Mouse (Mus musculus): ENCODE measurements at regions not wholly inside any gene's neighbourhood (a gene's known extent, or its start where the extent isn't known, plus 50 kb on each side); places are given as distances from the start of the nearest gene placed in this dataset.

DNA sequence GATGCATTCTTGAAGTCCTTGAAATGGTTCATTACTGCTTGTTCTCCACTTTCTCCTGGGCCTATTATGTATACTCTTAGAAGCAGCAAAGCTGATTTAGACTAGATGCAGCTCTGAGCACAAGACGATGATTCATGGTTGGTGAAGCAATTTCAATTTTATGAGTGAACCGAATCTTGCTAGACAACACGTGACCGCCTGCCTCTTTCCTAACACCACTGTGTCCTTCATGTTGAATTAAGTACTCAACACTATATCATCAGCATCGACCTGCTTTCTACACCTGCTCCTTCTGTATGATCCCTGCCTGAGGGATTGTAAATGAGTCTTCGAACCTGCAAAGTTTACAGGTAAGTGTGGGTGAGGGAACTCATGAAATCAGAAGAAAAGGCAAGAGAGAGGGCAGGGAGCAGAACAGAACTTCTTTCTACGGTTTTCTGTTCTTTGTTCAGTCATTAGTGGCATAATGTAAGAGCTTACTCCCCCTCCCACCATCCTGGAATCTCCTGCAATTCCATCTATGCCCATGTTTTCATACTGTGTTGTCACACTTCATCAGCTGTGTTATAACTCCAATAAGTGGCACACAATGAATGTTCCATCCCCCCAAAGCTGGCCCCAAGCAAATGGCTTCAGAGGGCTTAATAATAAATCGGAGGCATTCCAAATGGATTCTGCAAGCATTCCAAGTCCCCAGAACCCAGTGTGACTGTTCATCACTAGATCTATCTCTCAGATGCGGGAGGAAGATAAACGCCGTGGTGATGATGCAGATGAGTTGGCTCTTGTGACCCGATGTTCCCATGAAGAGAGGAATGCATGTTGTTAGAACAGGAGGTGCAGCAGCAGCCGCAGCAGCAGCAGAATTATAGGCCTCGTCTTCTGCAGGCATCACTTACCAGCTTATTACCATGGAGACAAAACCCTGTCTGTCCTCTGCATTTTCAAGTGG lies 224.2 kb upstream of the Serp2 start:
- no peak for DNase-seq

DNA sequence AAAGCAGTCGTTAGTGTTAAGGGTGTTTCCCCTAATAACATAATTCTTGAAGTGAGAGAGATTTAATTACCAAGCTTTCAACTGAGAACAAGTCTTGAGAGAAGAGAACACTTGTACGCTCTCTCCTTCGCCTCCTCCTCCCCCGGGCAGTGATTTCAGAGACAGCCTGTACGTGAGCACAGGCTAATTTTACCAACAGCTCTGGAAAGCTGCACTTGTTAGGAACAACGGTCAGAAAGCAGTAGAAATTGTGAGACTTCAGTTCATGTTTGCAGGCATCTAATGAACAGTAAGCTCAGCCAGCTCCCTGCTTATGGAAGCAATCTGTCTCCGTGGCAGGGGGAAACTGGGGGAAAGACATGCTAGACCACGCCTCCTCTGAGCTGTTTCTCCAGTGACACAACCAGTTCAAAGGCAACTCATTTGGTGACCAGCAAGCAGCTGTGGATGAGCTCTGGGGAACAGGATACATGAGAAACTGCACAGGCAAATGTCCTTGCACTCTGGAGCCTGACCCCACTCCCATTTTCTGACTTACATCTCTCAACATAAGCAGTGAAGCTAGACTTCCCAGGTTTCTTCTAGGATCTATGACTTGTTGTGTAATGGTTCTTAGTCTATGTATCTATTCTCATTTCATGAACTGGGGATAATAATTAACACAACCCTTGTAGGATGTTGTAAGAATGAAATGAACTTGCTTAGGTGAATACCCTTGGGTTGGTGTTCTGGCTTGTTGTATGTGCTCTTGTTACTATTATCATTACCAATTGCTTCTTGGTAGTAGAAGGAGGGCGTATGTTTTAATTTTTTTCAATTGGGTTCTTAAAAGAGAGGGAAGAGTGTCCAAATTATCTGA lies 222.1 kb upstream of the Serp2 start:
- no peak for DNase-seq

DNA sequence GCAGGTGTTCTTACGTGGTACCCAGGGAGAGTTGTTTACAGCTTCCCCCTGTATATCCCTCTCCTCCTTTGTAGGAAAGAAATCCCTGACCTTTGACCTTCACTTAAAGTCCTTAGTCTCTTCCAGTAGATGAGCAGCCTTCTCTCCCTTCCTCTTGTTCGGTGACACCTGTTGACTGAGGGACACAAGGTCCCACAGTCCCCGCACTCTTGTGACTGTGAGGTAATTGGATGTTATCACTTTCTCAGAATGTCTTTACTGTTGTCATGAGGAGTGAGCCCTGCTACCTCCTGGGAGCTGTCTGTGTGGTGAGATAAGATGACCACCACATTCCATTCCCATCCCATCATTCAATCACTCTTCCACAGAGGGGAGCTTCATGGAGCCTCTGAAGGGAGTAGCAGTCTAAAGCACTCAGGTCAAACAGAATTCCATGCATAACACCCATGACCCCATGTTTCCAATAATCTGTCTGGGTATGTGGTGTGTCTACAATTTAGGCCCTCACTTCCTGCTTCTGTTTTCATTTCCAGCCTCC lies 218.8 kb upstream of the Serp2 start:
- no peak for DNase-seq

DNA sequence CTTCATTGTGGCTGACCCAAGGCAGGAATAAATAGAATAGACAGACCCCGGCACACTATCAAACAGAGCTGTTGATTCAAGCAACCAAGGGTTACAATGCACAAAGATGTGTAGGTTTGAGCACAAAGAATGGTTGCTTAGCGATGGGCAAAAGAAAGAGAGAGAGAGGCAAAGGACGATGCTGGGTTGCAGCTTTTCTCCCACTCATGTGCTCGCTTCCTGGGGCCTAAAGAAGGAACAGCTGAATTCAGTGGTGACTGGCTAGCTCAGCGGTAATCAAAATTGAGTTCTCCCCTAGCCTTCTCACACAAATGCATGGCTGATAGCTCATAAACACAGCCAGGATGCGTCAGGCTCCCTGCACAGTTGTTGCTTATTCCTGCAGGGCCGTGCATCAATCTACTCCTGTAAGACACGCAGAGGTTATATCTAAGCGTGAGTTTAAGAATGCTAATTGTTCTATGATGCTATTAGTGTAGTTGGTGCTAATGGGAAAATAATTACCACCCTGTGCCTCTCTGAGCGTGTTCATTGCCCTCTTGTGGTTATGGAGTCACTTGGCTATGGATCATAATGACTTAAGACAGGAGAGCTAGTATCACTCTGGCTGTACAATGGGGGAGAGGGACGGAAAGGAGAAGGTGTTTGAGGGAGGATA lies 216.2 kb upstream of the Serp2 start:
- no peak for DNase-seq

DNA sequence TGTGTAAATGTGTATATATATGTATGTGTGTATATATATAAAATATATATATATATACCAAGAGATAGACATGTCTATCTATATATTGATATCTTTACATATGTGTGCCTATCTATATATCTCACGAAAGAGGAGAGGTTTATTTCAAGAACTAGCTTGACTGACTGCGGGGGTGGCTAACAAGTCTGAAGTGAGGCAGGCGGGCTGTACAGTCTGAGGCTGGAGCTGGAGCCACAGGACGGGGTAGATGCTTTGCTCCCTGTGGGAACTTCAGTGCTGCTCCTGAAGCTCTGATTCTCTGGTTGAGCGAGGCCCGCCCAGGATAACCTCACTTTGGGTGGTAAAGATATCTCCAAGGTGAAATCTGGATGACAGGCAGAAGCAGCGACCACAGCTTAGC lies 213.4 kb upstream of the Serp2 start:
- no peak for DNase-seq

DNA sequence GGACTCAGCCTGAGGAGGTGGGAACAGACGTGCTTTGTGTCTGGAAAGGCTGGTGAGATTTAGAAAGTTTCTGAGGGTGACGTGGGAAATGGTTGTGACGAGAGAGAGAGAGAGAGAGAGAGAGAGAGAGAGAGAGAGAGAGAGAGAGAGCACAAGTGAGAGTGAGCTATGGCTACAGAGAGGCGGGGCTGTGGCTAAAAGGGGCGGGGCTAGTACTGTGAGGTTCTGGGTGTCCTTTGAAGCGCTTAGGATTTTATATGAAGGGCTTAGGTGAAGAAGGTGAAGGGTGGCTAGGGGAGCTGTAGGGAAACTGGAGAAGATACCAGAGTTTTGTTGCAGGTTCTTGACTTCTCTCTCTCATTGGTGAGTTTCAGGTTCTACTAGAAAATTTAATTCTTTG lies 210.6 kb upstream of the Serp2 start:
- no peak for DNase-seq

DNA sequence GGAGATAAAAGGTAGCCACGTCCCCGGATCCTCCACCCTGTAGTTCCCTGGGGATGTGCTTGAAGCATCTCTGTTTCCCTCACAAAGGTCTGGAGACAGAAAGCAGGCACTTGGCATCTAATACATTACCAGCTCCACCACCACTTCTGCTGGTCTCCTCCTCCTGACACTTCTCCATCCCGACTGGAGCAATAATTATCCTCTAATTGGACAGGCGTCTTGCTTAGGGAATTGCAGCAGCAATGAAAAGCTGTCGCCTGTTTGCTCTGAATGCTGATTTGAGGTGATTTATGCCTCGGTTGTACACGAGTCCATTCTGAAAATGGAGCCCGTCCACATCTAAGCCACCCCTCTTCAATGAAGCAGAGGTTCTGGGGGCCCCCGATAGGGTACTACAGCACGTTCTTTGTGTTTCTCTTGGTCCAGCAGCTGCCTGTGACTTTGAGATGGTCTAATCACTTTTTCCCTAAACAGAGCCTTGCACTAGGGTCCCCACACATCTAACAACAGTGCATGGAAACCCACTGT lies 209.6 kb upstream of the Serp2 start:
- DNase-seq = no peak

DNA sequence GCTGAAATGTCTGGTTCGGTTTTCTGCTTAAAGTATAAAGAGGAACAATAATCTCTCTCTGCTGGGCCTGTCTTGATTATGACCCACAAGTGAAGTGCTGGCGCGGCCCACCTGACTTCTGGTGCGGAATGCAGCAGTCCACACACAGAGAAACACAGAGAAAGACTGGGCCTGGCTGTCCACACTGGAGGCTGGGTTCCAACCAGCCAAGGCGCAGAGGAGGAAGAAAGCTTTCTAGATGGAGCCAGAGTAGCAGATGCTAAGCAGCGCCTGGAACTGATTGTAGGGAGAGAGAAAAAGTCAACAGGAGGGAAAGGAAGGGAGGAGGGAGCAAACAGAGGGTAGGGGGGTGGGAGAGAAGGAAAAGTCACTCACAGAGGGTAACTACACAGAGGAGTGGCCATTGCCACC lies 208.4 kb upstream of the Serp2 start:
- no peak for DNase-seq

DNA sequence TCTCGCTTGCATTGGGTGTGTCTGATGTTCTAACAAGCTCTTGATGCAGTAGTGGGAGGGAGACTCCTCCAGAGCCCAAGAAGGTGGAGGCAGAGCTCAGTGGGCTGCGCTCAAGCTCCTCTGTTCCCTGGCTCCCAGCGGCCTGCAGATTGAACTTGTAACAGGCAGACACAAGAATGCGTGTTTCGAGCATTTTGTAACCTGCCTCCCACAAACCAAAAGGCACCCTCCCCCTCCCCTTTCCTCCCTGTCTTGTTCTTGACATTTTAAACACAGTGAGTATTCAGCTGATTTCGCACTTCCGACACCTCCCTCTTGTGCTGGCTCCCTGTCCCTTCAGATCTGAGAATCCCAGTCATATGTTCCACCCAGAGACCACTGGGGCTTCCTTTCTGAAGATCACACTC lies 207.7 kb upstream of the Serp2 start:
- DNase-seq = no peak

DNA sequence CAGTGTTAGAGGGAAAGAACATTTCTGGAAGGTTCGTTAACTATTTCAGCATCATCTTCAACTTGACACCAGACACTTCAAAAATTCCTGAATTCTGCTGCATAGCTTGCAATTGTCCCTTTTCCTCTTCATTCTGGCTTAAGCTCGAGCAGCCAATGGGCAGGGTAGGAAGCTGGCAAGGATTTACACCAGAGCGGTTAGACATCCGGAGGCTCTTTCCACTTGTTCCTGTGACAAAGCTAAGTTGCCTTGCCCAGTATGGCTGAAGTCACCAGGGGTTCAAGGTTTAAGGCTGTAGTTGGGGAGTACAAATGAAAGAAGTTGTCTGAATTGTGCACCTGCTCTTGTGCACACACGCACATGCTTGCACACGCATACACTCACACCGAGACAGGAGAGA lies 206.8 kb upstream of the Serp2 start:
- no peak for DNase-seq

DNA sequence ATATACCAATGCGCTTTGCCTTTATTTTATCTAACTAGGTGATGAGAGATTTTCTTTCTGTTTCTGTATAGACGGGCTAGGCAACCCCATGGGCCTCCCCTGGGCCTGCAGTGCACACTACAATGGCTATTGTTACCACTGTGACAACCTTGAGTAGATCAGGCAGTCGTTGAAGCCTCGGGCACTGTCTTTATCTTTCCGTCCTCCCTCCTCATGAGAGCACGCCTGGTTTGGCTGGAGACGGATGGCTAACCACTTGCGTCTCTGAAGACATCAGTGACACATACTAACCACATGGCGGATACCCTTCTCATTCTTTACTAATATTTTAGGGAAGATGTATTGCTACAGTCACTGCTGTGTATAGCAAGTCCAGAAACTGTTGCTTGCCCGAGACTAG lies 206.1 kb upstream of the Serp2 start:
- DNase-seq = no peak

DNA sequence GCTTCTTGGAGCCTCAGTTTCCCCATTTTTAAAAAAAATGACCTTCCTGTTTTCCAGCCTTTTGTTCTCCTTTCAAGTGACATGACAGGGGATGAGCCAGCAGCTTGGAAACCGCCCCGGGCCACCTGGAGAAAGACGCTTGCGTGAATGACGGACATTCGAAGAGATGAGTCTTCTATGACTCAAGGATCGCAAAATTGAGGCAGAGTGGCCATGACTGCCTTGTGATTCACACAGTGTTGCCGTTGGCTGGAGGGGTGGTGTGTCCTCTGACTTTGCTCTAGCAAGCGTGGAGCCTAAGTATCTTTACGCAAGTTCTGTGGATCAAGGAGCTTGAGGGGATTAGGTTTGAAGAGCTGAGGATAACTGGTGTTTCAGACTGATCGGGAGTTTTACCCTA lies 205.0 kb upstream of the Serp2 start:
- DNase-seq = no peak

DNA sequence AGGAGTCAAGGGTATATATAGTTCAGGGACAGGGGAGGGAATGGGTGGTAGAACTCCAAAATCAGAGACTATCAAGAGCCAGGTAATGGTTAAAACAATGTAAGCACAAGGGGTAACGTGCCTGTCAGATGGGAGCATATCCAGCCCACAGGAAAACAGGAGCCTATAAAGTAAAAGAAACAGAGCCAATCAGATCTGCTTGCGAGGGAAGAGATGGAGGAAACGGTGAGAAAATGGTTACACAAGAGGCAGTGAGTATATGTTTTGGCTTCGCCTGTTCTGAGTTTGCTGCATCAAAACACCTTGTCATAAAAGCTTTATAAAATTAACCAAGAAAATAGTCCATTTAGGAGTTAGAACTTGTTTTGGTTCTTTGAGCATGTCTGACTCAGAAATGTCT lies 204.6 kb upstream of the Serp2 start:
- DNase-seq = no peak

DNA sequence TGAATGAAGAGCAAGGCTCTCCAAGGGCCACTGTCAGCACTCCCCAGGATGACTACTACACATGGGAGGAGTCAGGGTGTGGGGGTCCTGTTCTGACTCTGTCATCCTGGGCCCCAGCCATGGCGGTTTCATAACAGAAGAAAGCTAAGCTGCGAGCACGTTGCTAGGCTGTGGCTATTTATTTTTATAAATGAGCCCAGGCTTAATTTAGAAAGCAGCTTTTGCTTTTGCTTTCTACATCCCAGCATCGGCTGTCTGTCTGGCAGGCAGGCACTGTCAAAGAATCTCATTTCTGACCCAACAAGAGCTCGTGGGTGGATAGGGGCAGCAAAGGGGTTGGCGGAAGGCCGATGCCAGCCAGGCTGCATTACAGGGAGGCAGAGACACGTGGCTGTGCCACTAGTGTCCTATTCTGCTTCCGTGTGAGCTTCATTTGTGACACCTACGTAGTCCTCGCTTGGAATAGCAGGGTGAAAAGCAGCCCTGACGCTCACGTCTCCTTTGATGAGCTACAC lies 203.9 kb upstream of the Serp2 start:
- no peak for DNase-seq

DNA sequence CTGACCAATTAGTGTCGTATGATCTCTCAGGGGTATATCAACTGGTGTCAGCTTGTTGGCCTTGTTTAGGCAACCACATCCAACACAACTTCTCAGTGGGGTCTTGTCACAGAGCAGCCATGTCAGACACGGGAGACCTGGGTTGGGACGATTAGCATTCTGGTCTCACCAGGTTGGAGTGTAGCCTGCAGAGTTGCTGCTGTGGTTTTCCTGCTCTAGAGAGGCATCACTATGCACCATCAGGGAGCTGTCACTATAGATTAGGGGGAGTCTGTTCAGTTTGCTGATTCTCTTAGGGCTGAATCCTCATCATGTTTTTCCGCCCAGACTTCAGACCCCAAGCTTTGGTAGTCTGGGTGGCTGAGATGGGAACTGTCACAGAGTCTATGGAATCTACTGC lies 202.7 kb upstream of the Serp2 start:
- DNase-seq = no peak

DNA sequence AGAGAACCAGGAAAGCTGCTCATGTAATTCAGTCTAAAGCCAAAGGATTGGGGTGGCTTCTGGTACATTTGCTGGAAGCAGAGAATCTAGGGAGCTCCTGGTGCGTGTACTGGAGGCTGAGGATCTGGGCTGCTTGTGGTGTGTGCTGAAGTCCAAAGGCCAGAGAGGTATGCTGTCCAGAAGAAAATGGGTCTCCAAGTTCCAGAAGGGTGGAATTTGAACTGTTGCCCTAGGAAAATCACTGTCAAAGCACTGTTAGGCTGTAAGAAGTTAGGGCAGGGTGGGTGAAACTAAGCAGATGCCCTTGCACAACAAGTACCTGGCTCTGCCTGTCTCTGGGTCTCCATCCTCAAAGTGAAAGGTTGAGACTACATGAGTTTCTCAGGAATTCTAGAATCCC lies 201.9 kb upstream of the Serp2 start:
- no peak for DNase-seq

DNA sequence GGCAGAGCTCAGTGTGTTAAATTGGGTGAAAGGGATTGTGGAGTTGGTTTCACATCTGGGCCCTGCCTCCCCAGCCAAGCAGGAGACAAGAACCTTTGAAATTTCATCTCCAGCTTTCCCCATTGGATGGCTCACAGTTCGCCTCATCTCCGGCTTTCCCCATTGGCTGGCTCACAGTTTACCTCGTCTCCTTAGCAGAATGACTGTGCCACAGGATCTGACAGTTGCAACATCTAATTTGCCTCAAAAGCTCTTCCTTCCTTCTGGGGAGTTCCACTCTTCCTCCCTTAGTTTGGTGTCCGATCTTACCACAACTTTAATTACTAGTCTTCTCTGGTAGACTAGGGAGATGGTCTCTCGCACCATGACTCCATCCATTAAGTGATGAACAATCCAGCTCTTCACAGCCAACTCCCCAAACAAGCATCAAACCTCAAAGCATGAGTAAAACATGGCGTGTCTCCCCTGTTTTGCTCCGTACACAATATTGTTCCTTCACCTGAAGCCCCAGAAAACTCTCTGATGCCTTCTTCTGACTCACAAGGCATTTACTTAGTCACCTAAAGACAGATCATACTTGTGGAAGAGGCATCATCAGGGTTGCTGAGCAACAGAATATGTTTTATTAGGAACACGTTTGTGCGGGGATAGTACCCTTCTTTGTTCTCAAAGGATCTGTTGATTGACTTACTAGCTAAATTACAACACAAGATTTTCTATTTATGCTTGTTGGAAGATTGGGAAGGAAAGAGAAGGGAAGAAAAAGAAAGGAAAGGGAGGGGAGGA lies 199.1 kb upstream of the Serp2 start:
- no peak for DNase-seq

DNA sequence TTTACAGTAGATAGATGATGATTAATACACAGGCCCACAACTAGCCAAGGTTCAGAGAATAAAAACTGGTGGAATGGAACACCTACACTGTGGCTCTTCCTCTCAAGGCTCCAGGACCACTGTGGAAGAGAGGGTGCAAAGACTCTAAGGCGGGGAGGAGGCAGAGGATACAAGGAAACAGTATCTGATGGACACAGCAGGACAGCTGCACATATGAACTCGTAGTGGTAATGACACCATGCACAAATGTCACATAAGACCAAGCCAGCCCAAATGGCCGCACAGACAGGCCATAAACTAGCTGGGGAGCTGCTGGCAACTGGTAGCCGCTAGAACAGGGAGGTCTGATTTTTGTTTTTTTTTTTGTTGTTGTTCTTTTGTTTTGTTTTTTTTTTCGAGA lies 197.0 kb upstream of the Serp2 start:
- no peak for DNase-seq

DNA sequence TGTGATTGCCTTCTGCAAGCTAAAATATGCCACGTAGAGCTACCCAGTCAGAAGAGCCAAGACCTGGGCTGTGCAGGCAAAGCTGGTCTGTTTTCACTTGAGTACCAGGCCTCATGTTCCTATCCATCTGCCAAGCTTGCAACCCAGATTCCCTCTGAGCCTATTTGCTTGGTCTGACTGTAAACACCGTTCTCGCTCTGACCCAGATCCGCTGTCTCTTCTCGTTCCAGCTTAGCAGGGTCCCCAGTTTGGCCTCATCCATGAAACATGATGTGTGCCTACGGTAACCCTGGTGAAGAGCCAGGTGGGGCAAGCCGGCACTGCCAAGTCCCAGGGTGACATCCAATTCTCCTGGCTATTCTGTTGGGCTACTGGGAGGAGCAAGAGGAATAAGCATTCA lies 192.5 kb upstream of the Serp2 start:
- DNase-seq = no peak

DNA sequence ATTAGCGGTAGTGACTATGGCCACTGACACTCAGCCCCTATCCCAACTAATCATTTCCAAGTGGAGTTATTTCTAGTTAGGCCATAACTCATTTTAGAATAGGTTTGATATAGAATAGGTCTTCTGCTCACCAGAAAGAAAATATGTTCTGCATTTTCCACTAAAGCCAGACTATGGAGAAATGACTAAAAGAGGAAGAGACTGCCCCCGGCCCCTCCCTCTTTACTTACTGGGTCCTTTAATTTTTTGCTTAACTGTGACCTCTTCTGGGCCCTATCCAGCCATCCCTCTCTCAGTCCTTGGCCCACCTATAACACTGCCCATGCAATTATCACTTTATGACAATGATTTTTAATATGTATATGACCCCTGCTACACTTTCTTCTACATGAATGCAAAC lies 192.0 kb upstream of the Serp2 start:
- no peak for DNase-seq

DNA sequence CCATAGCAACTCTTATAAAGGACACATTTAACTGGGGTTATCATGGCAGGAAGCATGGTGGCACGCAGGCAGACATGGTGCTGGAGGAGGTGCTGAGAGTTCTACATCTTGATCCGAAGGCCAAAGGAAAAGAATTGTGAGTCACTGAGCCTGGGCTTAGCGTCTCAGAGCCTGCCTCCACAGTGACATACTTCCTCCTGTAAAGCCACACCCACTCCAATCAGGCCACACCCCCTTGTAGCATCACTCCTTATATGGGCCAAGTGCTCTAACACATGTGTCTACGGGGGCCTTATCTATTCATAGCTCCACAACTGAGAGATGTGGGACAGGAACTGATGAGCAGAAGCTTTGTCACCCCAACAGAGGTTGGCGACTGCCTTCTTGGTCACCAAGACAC lies 191.1 kb upstream of the Serp2 start:
- DNase-seq = no peak

DNA sequence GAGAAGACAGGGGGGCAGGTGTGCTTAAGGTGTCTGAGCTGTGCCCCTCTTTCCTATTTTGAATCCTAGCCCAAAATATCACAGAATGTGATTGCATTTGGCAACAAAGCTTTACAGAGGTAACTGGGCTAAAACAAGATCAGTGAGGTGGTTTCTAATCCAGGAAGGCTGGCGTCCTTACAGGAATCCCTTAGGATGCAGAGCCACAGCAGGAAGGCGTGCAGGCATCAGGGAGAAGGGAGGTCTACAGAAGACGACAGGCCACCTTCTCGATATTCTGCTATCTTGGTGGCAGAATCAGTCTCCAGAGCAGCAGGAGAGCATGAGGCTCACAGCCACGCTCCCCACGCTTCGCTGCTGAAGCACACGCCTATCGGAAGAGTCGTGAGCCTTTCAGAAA lies 189.6 kb upstream of the Serp2 start:
- no peak for DNase-seq

All from spleen, adult 18-20 months (tissue).